Mouse (Mus musculus) natural killer cell, adult 2 months (primary cell): Measurements from ENCODE around the gene Serpinb1a.

Source experiments
- DNase-seq, 2 experiments: peaks; one replicate each; pipeline ENCODE4 v3.0.0; 2022; ENCODE audit warnings: low spot score in 2 of 2

Gene Serpinb1a

DNA sequence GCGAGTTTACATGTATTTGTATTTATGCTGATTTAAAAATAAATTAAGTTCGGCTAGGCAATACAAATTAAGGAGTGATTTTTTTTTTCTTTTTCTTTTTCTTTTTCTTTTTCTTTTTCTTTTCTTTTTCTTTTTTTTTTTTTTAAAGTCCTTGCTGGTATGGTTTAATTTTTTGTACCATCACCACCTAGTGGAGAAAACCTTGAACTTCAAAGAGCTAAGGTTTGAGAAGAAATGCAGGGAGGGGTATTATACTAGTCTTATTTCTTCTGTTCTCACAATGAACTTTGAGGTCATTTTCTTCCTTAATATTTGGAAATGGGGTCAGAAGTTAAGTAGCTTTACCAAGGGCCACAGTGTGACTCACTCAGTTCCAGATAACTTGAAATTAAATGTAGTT lies 51.9 kb downstream of the Serpinb1a start:
- no peak for DNase-seq

GRCm38 (mm10) chr13:32797085-32797484 lies 53.9 kb downstream of the Serpinb1a start:
- no peak for DNase-seq

DNA sequence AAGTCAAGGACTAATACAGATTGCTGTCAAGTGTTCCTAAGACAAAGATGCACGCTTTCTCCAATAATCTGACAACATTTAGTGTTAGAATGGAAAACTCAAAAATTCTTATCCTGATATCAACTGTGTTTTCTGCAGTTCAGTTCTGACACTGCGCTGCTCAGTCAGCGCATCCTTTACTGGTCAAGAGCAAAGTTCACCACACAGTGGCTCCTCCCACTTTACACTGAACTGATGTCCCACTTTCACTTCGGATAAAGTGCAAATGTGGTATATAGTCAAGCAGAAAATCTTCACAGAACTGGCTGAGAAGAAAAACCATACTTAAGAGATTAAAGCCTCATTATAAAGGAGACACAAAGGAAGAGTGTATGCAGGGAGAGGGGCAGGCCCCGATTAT lies 55.8 kb downstream of the Serpinb1a start:
- DNase-seq, result no peak

GRCm38 (mm10) chr13:32794619-32795018 lies 56.4 kb downstream of the Serpinb1a start:
- DNase-seq, result no peak
